Mouse (Mus musculus) erythroblast, embryonic 14.5 days (primary cell): ENCODE results near the gene Nphp1. TPM values are rescaled to one million over a fixed set of nuclear protein-coding genes. Genes with fewer than 3 reads are reported as not detected.

Experiments
- H3K27me3 ChIP-seq: 2 replicates; pipeline ENCODE4 v1.6.1; 2012; ENCODE audit warnings: inconsistent platforms; ENCODE audit not compliant: control insufficient read depth
- H3K36me3 ChIP-seq: 2 replicates; pipeline ENCODE4 v1.6.1; 2012; ENCODE audit warnings: mild to moderate bottlenecking, inconsistent platforms; ENCODE audit not compliant: control insufficient read depth
- H3K4me1 ChIP-seq: 2 replicates; pipeline ENCODE4 v1.6.1; 2012; ENCODE audit warnings: inconsistent platforms; ENCODE audit not compliant: control insufficient read depth
- H3K4me3 ChIP-seq: replicated peaks from 2 replicates; pipeline ENCODE3; 2012; ENCODE audit warnings: moderate library complexity, mild to moderate bottlenecking, inconsistent platforms
- H3K9me3 ChIP-seq: 2 replicates; pipeline ENCODE4 v1.6.1; 2012; ENCODE audit warnings: low read length, inconsistent platforms, mixed read lengths; ENCODE audit not compliant: control insufficient read depth
- GATA1 ChIP-seq: IDR thresholded peaks from 2 replicates; pipeline ENCODE4 v1.6.1; 2012; ENCODE audit warnings: low read length, inconsistent platforms, mixed read lengths
- TAL1 ChIP-seq: IDR thresholded peaks from 3 replicates; pipeline ENCODE4 v1.6.1; 2012; ENCODE audit warnings: low read length, inconsistent platforms, mixed read lengths
- polyA plus RNA-seq: library from polyadenylated mRNA; stranded (reverse); fragments of >175 nt; gene quantifications from 2 replicates; pipeline ENCODE4 v1.2.3, GENCODE M21; 2012

Nphp1 gene
- polyA plus RNA-seq, 1 experiment = 0.55 TPM

GRCm38 (mm10) chr2:127714726-127715125, 74.0 kb downstream of the Nphp1 start:
- Histone ChIP-seq H3K27me3 (no peaks in the 10 kb centered on the region), H3K36me3 (no peaks in the 10 kb centered on the region), H3K4me1 (no peaks in the 10 kb centered on the region), H3K4me3 (no peak overlapping the region), H3K9me3 (no peaks in the 10 kb centered on the region)
- TF ChIP-seq TAL1 = no peak
- TF ChIP-seq GATA1 = no peak

- H3K4me1 ChIP-seq = no peaks in the 10 kb centered on the region
- TF ChIP-seq GATA1 (no peak), TAL1 (no peak)
- H3K27me3 ChIP-seq = no peaks in the 10 kb centered on the region
- H3K9me3 ChIP-seq = no peaks in the 10 kb centered on the region
- H3K4me3 ChIP-seq = no peak overlapping the region
- H3K36me3 ChIP-seq = no peaks in the 10 kb centered on the region
Measured at GRCm38 (mm10) chr2:127708792-127709191, 79.9 kb downstream of the Nphp1 start.

- no peak overlapping the region for H3K4me3 ChIP-seq
- no peaks in the 10 kb centered on the region for H3K4me1 ChIP-seq
- no peaks in the 10 kb centered on the region for H3K9me3 ChIP-seq
- H3K36me3 ChIP-seq = no peaks in the 10 kb centered on the region
- no peaks in the 10 kb centered on the region for H3K27me3 ChIP-seq
- TF ChIP-seq GATA1 (no peak), TAL1 (no peak)
Measured at GRCm38 (mm10) chr2:127708060-127708459, 80.6 kb downstream of the Nphp1 start.

GRCm38 (mm10) chr2:127705267-127705666, 83.4 kb downstream of the Nphp1 start:
- H3K36me3 ChIP-seq = no peaks in the 10 kb centered on the region
- no peaks in the 10 kb centered on the region for H3K9me3 ChIP-seq
- no peaks in the 10 kb centered on the region for H3K27me3 ChIP-seq
- no peaks in the 10 kb centered on the region for H3K4me1 ChIP-seq
- no peak for TF ChIP-seq TAL1
- TF ChIP-seq GATA1 = no peak
- no peak overlapping the region for H3K4me3 ChIP-seq

Other genes with a start within 250 kb of the Nphp1 start
- gene Prom2, start 247.4 kb downstream of the Nphp1 start, polyA plus RNA-seq = not detected in 2 replicates
- not detected in 2 replicates for gene Zfp661, start 201.8 kb downstream of the Nphp1 start, polyA plus RNA-seq
- gene Mrps5, start 201.7 kb downstream of the Nphp1 start, polyA plus RNA-seq = 11.3 and 14.5 TPM in 2 replicates
- gene Mal, start 132.2 kb downstream of the Nphp1 start, polyA plus RNA-seq = not detected in 2 replicates
- gene Mall, start 59.0 kb downstream of the Nphp1 start, polyA plus RNA-seq = not detected in 2 replicates
- gene Mtln, start 3.6 kb upstream of the Nphp1 start, polyA plus RNA-seq = 4.0 TPM in 2 replicates
- gene Bub1, start 43.0 kb upstream of the Nphp1 start, polyA plus RNA-seq = 1.3 and 1.6 TPM in 2 replicates
- not detected in 2 replicates for gene Acoxl, start 50.0 kb upstream of the Nphp1 start, polyA plus RNA-seq